Comparison of ENCODE assay signal across 34 mouse cellular contexts in the genomic region with DNA sequence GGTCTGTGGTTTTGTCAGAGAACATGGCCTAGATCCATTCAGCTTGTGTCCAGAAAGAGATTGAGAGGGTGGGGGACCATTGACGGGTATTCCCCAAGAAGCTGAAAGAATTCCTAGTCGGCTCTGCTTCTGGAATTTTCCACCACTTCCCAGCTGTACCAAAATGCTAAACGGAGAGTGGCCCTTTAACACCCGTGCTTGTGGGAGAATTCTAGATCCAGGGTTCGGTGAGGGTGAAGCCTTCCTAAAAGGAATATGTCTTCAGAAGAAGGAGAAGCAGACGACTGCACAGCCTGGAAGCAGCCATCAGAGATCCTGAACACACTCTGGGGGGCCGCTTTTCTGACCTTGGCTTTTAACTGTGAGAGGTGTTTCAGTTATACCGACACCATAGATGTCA. TPM values are rescaled to one million over a fixed set of nuclear protein-coding genes. Genes with fewer than 3 reads are reported as not detected.
"Had no signal": no experiment of that assay in that cellular context is flagged by ENCODE, and none has a peak within 500 bp of the region (broad histone marks: within the 10 kb centered on the region; RNA-seq: fewer than 3 reads in every experiment).

No protein-coding gene starts in this region.

- H3K9ac ChIP-seq: limb, embryonic 12.5 days; limb, embryonic 13.5 days; limb, embryonic 15.5 days; liver, embryonic 12.5 days; liver, embryonic 13.5 days; liver, embryonic 14.5 days; liver, embryonic 15.5 days; liver, postnatal 0 days; lung, embryonic 14.5 days; lung, embryonic 15.5 days; midbrain, embryonic 12.5 days; midbrain, embryonic 15.5 days; neural tube, embryonic 12.5 days had no signal

- H3K4me2 ChIP-seq: limb, embryonic 12.5 days; limb, embryonic 13.5 days; limb, embryonic 15.5 days; liver, embryonic 11.5 days; liver, embryonic 12.5 days; liver, embryonic 13.5 days; liver, embryonic 15.5 days; lung, embryonic 14.5 days; lung, embryonic 15.5 days; midbrain, embryonic 12.5 days; midbrain, embryonic 15.5 days; neural tube, embryonic 12.5 days had no signal

- H3K4me3 ChIP-seq: left cerebral cortex, adult 2 months; limb, embryonic 10.5 days; limb, embryonic 12.5 days; limb, embryonic 13.5 days; limb, embryonic 15.5 days; liver, embryonic 12.5 days; liver, embryonic 13.5 days; liver, embryonic 15.5 days; lung, embryonic 15.5 days; megakaryocyte, embryonic 14.5 days; midbrain, embryonic 10.5 days; midbrain, embryonic 12.5 days; midbrain, embryonic 15.5 days; myocyte; neural tube, embryonic 12.5 days had no signal

- ATAC-seq: liver, embryonic 12.5 days; liver, postnatal 0 days; lung, postnatal 0 days; midbrain, embryonic 15.5 days; midbrain, embryonic 16.5 days had no signal

- DNase-seq: left cerebral cortex, postnatal 4 days; liver; liver, embryonic 13.5 days; liver, postnatal 0 days; lung, adult 18-20 months; lung, adult 2 months; lung, embryonic 14.5 days; lung, postnatal 10 days; lung, postnatal 14 days; lung, postnatal 36 days; lung, postnatal 4 days; midbrain, embryonic 14.5 days had no signal

- H3K9me3 ChIP-seq: limb, embryonic 10.5 days; limb, embryonic 12.5 days; limb, embryonic 13.5 days; limb, embryonic 15.5 days; liver, embryonic 12.5 days; liver, embryonic 13.5 days; liver, embryonic 15.5 days; lung, embryonic 15.5 days; midbrain, embryonic 10.5 days; midbrain, embryonic 12.5 days; midbrain, embryonic 15.5 days; neural tube, embryonic 12.5 days had no signal

- H3K27me3 ChIP-seq: limb, embryonic 12.5 days; limb, embryonic 13.5 days; limb, embryonic 15.5 days; megakaryocyte, embryonic 14.5 days; midbrain, embryonic 12.5 days; midbrain, embryonic 15.5 days; neural tube, embryonic 12.5 days had no signal

- H3K36me3 ChIP-seq: limb, embryonic 10.5 days; limb, embryonic 12.5 days; limb, embryonic 13.5 days; limb, embryonic 15.5 days; liver, embryonic 12.5 days; liver, embryonic 13.5 days; liver, embryonic 15.5 days; lung, embryonic 15.5 days; midbrain, embryonic 10.5 days; midbrain, embryonic 12.5 days; midbrain, embryonic 15.5 days; neural tube, embryonic 12.5 days had no signal

- H3K27ac ChIP-seq: left cerebral cortex, adult 2 months; limb, embryonic 10.5 days; limb, embryonic 12.5 days; limb, embryonic 13.5 days; limb, embryonic 15.5 days; liver, embryonic 12.5 days; liver, embryonic 13.5 days; liver, embryonic 14.5 days; liver, embryonic 15.5 days; lung, embryonic 15.5 days; macrophage; midbrain, embryonic 10.5 days; midbrain, embryonic 12.5 days; midbrain, embryonic 15.5 days; neural tube, embryonic 12.5 days had no signal

- H3K4me1 ChIP-seq: limb, embryonic 10.5 days; liver, embryonic 12.5 days; liver, embryonic 13.5 days; liver, embryonic 15.5 days; megakaryocyte, embryonic 14.5 days; midbrain, embryonic 10.5 days; midbrain, embryonic 12.5 days; midbrain, embryonic 15.5 days; neural tube, embryonic 12.5 days had no signal

RNA-seq across cellular contexts. Expression of a gene that starts 11.8 kb away (rescaled TPM):
- total RNA-seq: megakaryocyte progenitor cell, adult 5-6 weeks; megakaryocyte-erythroid progenitor cell, adult 5-6 weeks; monocyte, adult 5-6 weeks had no signal
